Mouse (Mus musculus): ENCODE data around the gene Ube2l6.

The Ube2l6 gene

GRCm38 (mm10) chr2:84798493-84798921, at the start of gene Ube2l6:
Gene Ube2l6, plus strand, starts transcription at chr2:84798828.
- peak; percentile 56 for DNase-seq (ENCODE audit: low read depth)

- no peak for DNase-seq (ENCODE audit: low read depth)
Observed at GRCm38 (mm10) chr2:84750115-84750514, 48.5 kb upstream of the Ube2l6 start.

- no peak for DNase-seq (ENCODE audit: low read depth)
Observed at GRCm38 (mm10) chr2:84756245-84756644, 42.4 kb upstream of the Ube2l6 start.

- no peak for DNase-seq (ENCODE audit: low read depth)
Observed at GRCm38 (mm10) chr2:84757026-84757682, 41.5 kb upstream of the Ube2l6 start.

GRCm38 (mm10) chr2:84758542-84759127, 40.0 kb upstream of the Ube2l6 start:
- DNase-seq (ENCODE audit: low read depth), result peak; percentile 67

GRCm38 (mm10) chr2:84760777-84761176, 37.9 kb upstream of the Ube2l6 start:
- DNase-seq (ENCODE audit: low read depth), result no peak

- no peak for DNase-seq (ENCODE audit: low read depth)
Observed at GRCm38 (mm10) chr2:84761309-84761708, 37.3 kb upstream of the Ube2l6 start.

GRCm38 (mm10) chr2:84761840-84762239, 36.8 kb upstream of the Ube2l6 start:
- DNase-seq (ENCODE audit: low read depth), result no peak

GRCm38 (mm10) chr2:84762295-84762694, 36.3 kb upstream of the Ube2l6 start:
- no peak for DNase-seq (ENCODE audit: low read depth)

GRCm38 (mm10) chr2:84762818-84763217, 35.8 kb upstream of the Ube2l6 start:
- DNase-seq (ENCODE audit: low read depth), result no peak

- DNase-seq (ENCODE audit: low read depth), result no peak
Observed at GRCm38 (mm10) chr2:84770501-84770900, 28.1 kb upstream of the Ube2l6 start.

GRCm38 (mm10) chr2:84772454-84772853, 26.2 kb upstream of the Ube2l6 start:
- DNase-seq (ENCODE audit: low read depth), result no peak

- no peak for DNase-seq (ENCODE audit: low read depth)
Observed at GRCm38 (mm10) chr2:84773195-84773594, 25.4 kb upstream of the Ube2l6 start.

GRCm38 (mm10) chr2:84774751-84775150, 23.9 kb upstream of the Ube2l6 start:
- DNase-seq (ENCODE audit: low read depth), result no peak

- DNase-seq (ENCODE audit: low read depth), result no peak
Observed at GRCm38 (mm10) chr2:84775241-84775640, 23.4 kb upstream of the Ube2l6 start, which contains the start of gene Serping1. Gene Serping1, minus strand, starts transcription at chr2:84775444.

- DNase-seq (ENCODE audit: low read depth), result no peak
Observed at GRCm38 (mm10) chr2:84775665-84776064, 23.0 kb upstream of the Ube2l6 start.

- no peak for DNase-seq (ENCODE audit: low read depth)
Observed at GRCm38 (mm10) chr2:84777706-84778105, 20.9 kb upstream of the Ube2l6 start.

- DNase-seq (ENCODE audit: low read depth), result peak; percentile 32
Observed at GRCm38 (mm10) chr2:84779210-84779609, 19.4 kb upstream of the Ube2l6 start.

- no peak for DNase-seq (ENCODE audit: low read depth)
Observed at GRCm38 (mm10) chr2:84783315-84783714, 15.3 kb upstream of the Ube2l6 start.

- DNase-seq (ENCODE audit: low read depth), result no peak
Observed at GRCm38 (mm10) chr2:84783840-84784566, 14.6 kb upstream of the Ube2l6 start.

GRCm38 (mm10) chr2:84788316-84788715, 10.3 kb upstream of the Ube2l6 start:
- no peak for DNase-seq (ENCODE audit: low read depth)

- DNase-seq (ENCODE audit: low read depth), result no peak
Observed at GRCm38 (mm10) chr2:84790418-84790817, 8.2 kb upstream of the Ube2l6 start.

- no peak for DNase-seq (ENCODE audit: low read depth)
Observed at GRCm38 (mm10) chr2:84792516-84792915, 6.1 kb upstream of the Ube2l6 start.

Data from c-Kit-positive CD71-negative TER-119-negative erythroid progenitor cells, embryonic 14.5 days (primary cell).